Mouse (Mus musculus) stomach, postnatal 0 days (tissue): Measurements from ENCODE around the gene Pml. TPM values are rescaled to one million over a fixed set of nuclear protein-coding genes. Genes with fewer than 3 reads are reported as not detected.

Experiments used
- ATAC-seq: fragments of 200-750 bp; cut with Nextera tagmentation; 2 replicates; pipeline ENCODE4 v1.8.0; 2017; ENCODE audit not compliant: low FRiP score, low TSS enrichment
- DNase-seq: peaks from one replicate; pipeline ENCODE4 v3.0.0-alpha.2; 2016; ENCODE audit warnings: low spot score
- H3K27ac ChIP-seq: fragments of 300-500 bp; sonication (generic); replicated peaks from 2 replicates; pipeline ENCODE4 v1.5.1; 2014; ENCODE audit warnings: mild to moderate bottlenecking, control low read depth
- H3K27me3 ChIP-seq: fragments of 300-500 bp; sonication (generic); 2 replicates; pipeline ENCODE4 v1.6.1; 2014; ENCODE audit warnings: low read length; ENCODE audit not compliant: control insufficient read depth, insufficient read depth
- H3K36me3 ChIP-seq: fragments of 300-500 bp; sonication (generic); 2 replicates; pipeline ENCODE4 v1.6.1; 2014; ENCODE audit warnings: low read length, mixed read lengths; ENCODE audit not compliant: control insufficient read depth, insufficient read depth
- H3K4me1 ChIP-seq: fragments of 300-500 bp; sonication (generic); replicated peaks from 2 replicates; pipeline ENCODE4 v1.6.1; 2014; ENCODE audit warnings: antibody characterized with exemption; ENCODE audit not compliant: control insufficient read depth, insufficient read depth
- H3K4me2 ChIP-seq: fragments of 300-500 bp; sonication (generic); replicated peaks from 2 replicates; pipeline ENCODE4 v1.6.1; 2014; ENCODE audit warnings: low read depth, mild to moderate bottlenecking, control low read depth, moderate library complexity
- H3K4me3 ChIP-seq: fragments of 300-500 bp; sonication (generic); 2 replicates; pipeline ENCODE4 v1.5.1; 2014; ENCODE audit warnings: low read depth, low read length, control low read depth
- H3K9ac ChIP-seq: fragments of 300-500 bp; sonication (generic); 2 replicates; pipeline ENCODE4 v1.6.1; 2014; ENCODE audit warnings: mild to moderate bottlenecking, low read length, control low read depth, mixed read lengths
- H3K9me3 ChIP-seq: fragments of 300-500 bp; sonication (generic); 2 replicates; pipeline ENCODE4 v1.6.1; 2016; ENCODE audit warnings: low read length; ENCODE audit not compliant: control insufficient read depth
- CTCF ChIP-seq: IDR thresholded peaks from 2 replicates; pipeline ENCODE4 v1.5.1; 2016; ENCODE audit warnings: antibody characterized with exemption, low read depth, mild to moderate bottlenecking, moderate library complexity
- EP300 ChIP-seq: optimal IDR thresholded peaks from 2 replicates; pipeline ENCODE3; 2016; ENCODE audit warnings: antibody characterized with exemption
- WGBS: fragments of 180-500 bp; shearing (Covaris S2); extraction: QIAGEN DNeasy Blood & Tissue Kit; methylation state at CpG from one replicate; pipeline ENCODE4 v1.1.7; 2014; 5-methylcytosine and 5-hydroxymethylcytosine counted together
- polyA plus RNA-seq: library from polyadenylated mRNA; unstranded; fragments of >200 nt; fragmentation: Nextera tagmentation; extraction: Ambion mirVana; gene quantifications from 2 replicates; pipeline ENCODE4 v1.2.1, GENCODE M21; 2015

Pml gene
- polyA plus RNA-seq, 1 experiment from 2014 or later = 5.2 TPM

- Histone ChIP-seq H3K27me3 (peaks cover 47% of the 10 kb centered on the region), H3K9ac (no peak overlapping the region), H3K4me2 (no peak overlapping the region), H3K4me1 (no peaks in the 10 kb centered on the region), H3K9me3 (no peaks in the 10 kb centered on the region), H3K36me3 (no peaks in the 10 kb centered on the region), H3K27ac (no peak overlapping the region), H3K4me3 (0 out of 2 replicates have a peak overlapping the region, but pooled peaks have one; percentile 6)
- DNase-seq (no peak), ATAC-seq (no peak)
- TF ChIP-seq EP300 (no peak), CTCF (no peak)
- 2% methylated on average over 24 of the region's 24 CpGs for WGBS
These were observed 48.3 kb downstream of the Pml start for GRCm38 (mm10) chr9:58201091-58201842.

GRCm38 (mm10) chr9:58200270-58201090 is 49.1 kb downstream of the Pml start:
- ATAC-seq = no peak
- H3K9ac ChIP-seq = no peak overlapping the region
- WGBS = 14% methylated on average over 11 of the region's 11 CpGs
- H3K36me3 ChIP-seq = no peaks in the 10 kb centered on the region
- H3K4me2 ChIP-seq = no peak overlapping the region
- DNase-seq = no peak
- peaks cover 48% of the 10 kb centered on the region for H3K27me3 ChIP-seq
- no peaks in the 10 kb centered on the region for H3K9me3 ChIP-seq
- H3K27ac ChIP-seq = no peak overlapping the region
- no peak overlapping the region for H3K4me3 ChIP-seq
- no peak for TF ChIP-seq EP300
- no peak for TF ChIP-seq CTCF
- H3K4me1 ChIP-seq = no peaks in the 10 kb centered on the region

- Histone ChIP-seq H3K9ac (no peak overlapping the region), H3K27ac (no peak overlapping the region), H3K4me1 (no peaks in the 10 kb centered on the region), H3K4me2 (no peak overlapping the region), H3K27me3 (peaks cover 48% of the 10 kb centered on the region), H3K9me3 (no peaks in the 10 kb centered on the region), H3K4me3 (no peak overlapping the region), H3K36me3 (no peaks in the 10 kb centered on the region)
- WGBS = 3% methylated on average over 41 of the region's 41 CpGs
- TF ChIP-seq EP300 = no peak
- no peak for TF ChIP-seq CTCF
- ATAC-seq = no peak
- no peak for DNase-seq
These were observed 50.0 kb downstream of the Pml start for GRCm38 (mm10) chr9:58199381-58200269.

GRCm38 (mm10) chr9:58198801-58199371 is 50.7 kb downstream of the Pml start:
- TF ChIP-seq CTCF (no peak), EP300 (no peak)
- Histone ChIP-seq H3K36me3 (no peaks in the 10 kb centered on the region), H3K27ac (no peak overlapping the region), H3K27me3 (peaks cover 48% of the 10 kb centered on the region), H3K9me3 (no peaks in the 10 kb centered on the region), H3K4me3 (no peak overlapping the region), H3K9ac (no peak overlapping the region), H3K4me2 (no peak overlapping the region), H3K4me1 (no peaks in the 10 kb centered on the region)
- WGBS = 2% methylated on average over 38 of the region's 38 CpGs
- DNase-seq = no peak
- no peak for ATAC-seq

DNA sequence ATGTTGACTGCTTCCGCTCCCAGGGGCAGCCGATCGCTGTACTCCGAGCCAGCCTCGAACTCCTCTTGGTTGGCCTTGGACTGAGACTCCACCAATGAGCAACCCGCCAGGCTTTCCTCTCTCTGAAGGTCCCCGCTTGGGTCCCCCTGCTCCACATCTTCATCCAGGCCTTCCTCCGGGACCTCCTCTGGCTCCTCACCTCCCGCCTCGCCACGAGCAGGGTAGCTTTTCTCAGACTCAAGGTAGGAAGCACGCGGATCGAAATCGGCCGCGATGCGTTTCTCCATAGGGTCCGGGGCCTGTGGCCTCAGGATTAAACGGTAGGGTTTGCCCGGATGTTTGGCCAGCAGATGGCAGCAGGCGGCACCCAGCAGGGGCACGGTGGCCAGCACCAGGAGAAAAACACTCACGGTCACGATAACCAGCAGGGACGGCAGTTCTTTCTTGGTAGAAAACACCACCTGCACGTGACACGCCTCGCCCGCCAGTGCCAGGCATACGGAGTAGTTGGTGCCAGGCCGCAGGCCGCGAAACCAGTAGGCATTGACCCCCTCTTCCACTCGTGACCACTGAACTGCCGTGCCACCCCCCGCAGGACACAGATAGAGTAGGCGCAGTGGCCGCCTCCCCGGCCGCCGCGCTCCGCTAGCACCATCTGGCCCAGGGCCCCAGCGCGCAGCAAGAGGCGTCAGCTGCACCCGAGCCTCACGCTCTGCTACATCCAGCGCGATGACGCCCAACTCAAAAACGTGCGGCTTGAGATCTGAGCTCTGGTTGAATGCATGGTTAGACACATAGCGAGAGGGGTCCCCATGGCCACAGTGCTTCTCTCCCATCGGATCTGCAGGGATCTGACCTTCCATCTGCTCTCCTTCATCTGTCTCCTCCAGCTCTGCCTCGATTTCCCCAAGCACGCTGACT is 51.5 kb downstream of the Pml start:
- no peak overlapping the region for H3K27ac ChIP-seq
- ATAC-seq (no peak), DNase-seq (peak; percentile 57)
- H3K36me3 ChIP-seq = no peaks in the 10 kb centered on the region
- H3K4me3 ChIP-seq = peak overlapping the region; percentile 19
- H3K9ac ChIP-seq = 0 out of 2 replicates have a peak overlapping the region, but pooled peaks have one; percentile 18
- H3K4me2 ChIP-seq = peak overlapping the region; percentile 41
- H3K27me3 ChIP-seq = peaks cover 45% of the 10 kb centered on the region
- no peak for TF ChIP-seq EP300
- peak; percentile 71 for TF ChIP-seq CTCF
- H3K9me3 ChIP-seq = no peaks in the 10 kb centered on the region
- no peaks in the 10 kb centered on the region for H3K4me1 ChIP-seq
- 1% methylated on average over 58 of the region's 58 CpGs for WGBS
